Mouse (Mus musculus) gastrocnemius, adult 2 months (tissue): ENCODE measurements around the gene Rnf8. TPM values are rescaled to one million over a fixed set of nuclear protein-coding genes. Genes with fewer than 3 reads are reported as not detected.
"Not testable (repeated sequence)": the region's sequence is repeated elsewhere in the genome, so short reads cannot be mapped to it uniquely, and the experiment has no call there.

Experiments used
- DNase-seq: peaks from one replicate; pipeline ENCODE4 v3.0.0; 2022
- H3K27ac ChIP-seq: fragments of 200-600 bp; 2 replicates; pipeline ENCODE4 v1.8.1; 2022; ENCODE audit warnings: mild to moderate bottlenecking
- H3K4me3 ChIP-seq: fragments of 200-600 bp; 2 replicates; pipeline ENCODE4 v1.8.1; 2022; ENCODE audit warnings: mild to moderate bottlenecking, moderate library complexity
- CTCF ChIP-seq: fragments of 200-600 bp; IDR thresholded peaks from 2 replicates; pipeline ENCODE4 v1.8.1; 2022; ENCODE audit warnings: antibody characterized with exemption, mild to moderate bottlenecking, moderate library complexity
- intact Hi-C: fragments of 180-260 bp; cut with DNase I; formaldehyde crosslinking; loops from one replicate; pipeline ENCODE4 v1.15.1; 2025
- total RNA-seq, 2 experiments: library from RNA; stranded (reverse); gene quantifications; 2 replicates each; pipeline ENCODE4 v1.2.3; 2021

The Rnf8 gene
- total RNA-seq, 2 experiments from 2014 or later, result 20.1 to 22.3 TPM

- intact Hi-C loops, result no loop called here
- no peak overlapping the region for H3K27ac ChIP-seq
- TF ChIP-seq CTCF, result no peak
- no peak for DNase-seq
- H3K4me3 ChIP-seq, result no peak overlapping the region
Observed at GRCm38 (mm10) chr17:29596771-29597132, 17.8 kb upstream of the Rnf8 start.

- TF ChIP-seq CTCF, result no peak
- intact Hi-C loops, result no loop called here
- Histone ChIP-seq H3K27ac (no peak overlapping the region), H3K4me3 (no peak overlapping the region)
- DNase-seq, result no peak
Observed at GRCm38 (mm10) chr17:29599051-29599450, 15.5 kb upstream of the Rnf8 start.

- H3K4me3 ChIP-seq, result no peak overlapping the region
- no peak for TF ChIP-seq CTCF
- no peak for DNase-seq
- intact Hi-C loops, result no loop called here
- H3K27ac ChIP-seq, result no peak overlapping the region
Observed at GRCm38 (mm10) chr17:29599537-29599936, 15.1 kb upstream of the Rnf8 start.

DNA sequence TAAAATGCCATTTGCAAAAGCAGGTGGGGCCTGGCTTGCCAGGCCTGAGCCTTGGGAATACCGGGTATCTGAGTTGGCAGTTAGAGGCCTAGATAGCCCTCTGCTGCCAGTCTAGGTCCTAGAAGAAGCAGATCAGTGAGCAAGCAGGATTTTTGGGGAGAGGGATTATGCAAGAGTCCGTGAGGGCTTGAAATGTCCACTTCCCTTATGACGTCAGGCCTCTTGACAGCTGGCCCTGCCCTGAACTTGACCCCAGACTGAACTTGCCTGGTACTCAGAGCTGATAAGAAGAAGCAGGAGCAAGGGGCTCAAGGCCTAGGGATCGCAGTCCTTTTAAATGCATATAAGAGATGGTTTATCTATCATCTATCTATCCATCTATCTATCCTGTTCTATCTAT is 13.2 kb upstream of the Rnf8 start:
- H3K4me3 ChIP-seq, result no peak overlapping the region
- DNase-seq, result no peak
- intact Hi-C loops, result loop anchor here (5.0 to 10.0 kb wide), 2 partner anchors 173 to 281 kb away; no protein-coding TSS in a partner anchor
- H3K27ac ChIP-seq, result no peak overlapping the region
- no peak for TF ChIP-seq CTCF

DNA sequence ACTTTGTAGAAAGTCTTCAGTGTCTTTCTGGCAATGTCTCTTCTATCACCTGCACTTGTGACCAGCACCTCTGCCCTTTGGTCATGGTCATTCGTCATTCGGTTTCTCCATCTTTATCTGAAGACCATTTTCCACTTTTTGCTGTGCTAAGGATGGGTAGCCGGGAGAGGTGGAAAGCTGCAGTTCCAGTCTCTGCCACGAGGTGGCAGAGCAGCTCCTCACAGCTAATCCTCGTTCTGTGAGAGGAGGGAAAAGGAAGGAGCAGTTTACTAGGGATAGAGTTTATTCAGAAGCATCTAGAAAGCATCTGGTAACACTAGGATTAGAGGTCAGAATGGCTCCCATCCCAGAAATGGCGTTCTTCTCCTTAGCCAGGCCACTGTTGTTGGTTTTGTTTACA is 11.3 kb upstream of the Rnf8 start:
- peak; percentile 82 for DNase-seq
- no peak overlapping the region for H3K27ac ChIP-seq
- peak; percentile 100; the same call in 1 of the 2 replicates for TF ChIP-seq CTCF
- intact Hi-C loops, result loop anchor here (5.0 to 10.0 kb wide), 2 partner anchors 172 to 279 kb away; no protein-coding TSS in a partner anchor
- no peak overlapping the region for H3K4me3 ChIP-seq

DNA sequence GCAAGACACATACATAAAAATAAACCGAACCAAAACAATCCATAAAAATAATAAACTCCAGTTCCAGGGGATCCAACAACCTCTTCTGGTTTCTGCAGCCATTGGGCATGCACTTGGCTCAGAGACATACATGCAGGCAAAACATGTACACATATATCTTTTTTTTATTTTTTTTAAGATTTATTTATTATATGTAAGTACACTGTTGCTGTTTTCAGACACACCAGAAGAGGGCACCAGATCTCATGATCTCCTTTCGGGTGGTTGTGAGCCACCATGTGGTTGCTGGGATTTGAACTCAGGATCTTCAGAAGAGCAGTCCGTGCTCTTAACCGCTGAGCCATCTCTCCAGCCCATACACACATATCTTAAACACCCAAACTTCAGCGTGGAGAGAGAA is 1.1 kb upstream of the Rnf8 start:
- TF ChIP-seq CTCF, result peak; percentile 39; the same call in 1 of the 2 replicates

GRCm38 (mm10) chr17:29615024-29615551 is 498 bp downstream of the Rnf8 start:
- intact Hi-C loops, result no loop called here
- no peak for DNase-seq
- TF ChIP-seq CTCF, result no peak
- Histone ChIP-seq H3K4me3 (peak overlapping the region; percentile 93), H3K27ac (peak overlapping the region; percentile 97)

More for the DNA sequence above, 1.1 kb upstream of the Rnf8 start:
- H3K4me3 ChIP-seq, DNase-seq, H3K27ac ChIP-seq, intact Hi-C loops: not testable (repeated sequence)

DNA sequence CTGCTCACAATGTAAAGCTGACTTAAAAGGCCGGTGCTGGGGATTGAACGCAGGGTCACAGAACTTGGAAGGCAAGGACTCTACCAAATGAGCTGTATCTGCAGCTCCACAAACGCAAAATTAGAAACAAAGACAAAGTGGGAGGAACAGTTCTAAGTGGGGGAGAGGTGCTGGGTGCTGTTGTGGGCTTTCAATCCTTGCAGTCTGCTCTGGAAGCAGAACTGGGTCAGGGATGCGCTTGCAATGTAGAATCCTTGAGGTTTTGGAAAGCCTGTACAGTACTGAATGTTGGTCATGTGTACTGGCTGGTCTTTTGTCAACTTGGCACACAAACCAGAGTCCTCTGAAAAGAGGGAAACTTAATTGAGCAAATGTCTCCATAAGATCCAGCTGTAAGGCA is 1.0 kb downstream of the Rnf8 start:
- H3K27ac ChIP-seq, result peak overlapping the region; percentile 97
- H3K4me3 ChIP-seq, result peak overlapping the region; percentile 93
- intact Hi-C loops, result no loop called here
- TF ChIP-seq CTCF, result no peak
- no peak for DNase-seq

DNA sequence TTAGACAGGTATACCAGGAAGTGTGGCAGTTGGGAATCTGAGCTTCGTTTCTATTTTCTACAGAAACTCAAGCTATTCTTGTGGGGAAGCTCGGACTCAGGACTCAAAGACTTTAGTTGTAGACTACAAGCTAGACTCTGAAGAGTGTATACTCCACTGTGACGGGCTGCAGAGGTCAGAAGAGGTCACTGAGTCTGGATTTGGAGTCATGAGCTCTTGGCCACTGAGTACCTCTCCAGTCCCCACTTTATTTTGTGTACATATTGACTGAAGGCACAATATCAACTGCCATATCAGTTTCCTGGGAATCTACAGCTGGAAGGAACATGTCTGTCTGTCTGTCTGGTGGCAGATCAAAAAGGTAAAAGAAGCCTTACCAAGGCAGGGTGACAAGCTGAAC is 4.6 kb downstream of the Rnf8 start:
- H3K27ac ChIP-seq, result no peak overlapping the region
- no peak for DNase-seq
- intact Hi-C loops, result no loop called here
- H3K4me3 ChIP-seq, result no peak overlapping the region
- TF ChIP-seq CTCF, result no peak

DNA sequence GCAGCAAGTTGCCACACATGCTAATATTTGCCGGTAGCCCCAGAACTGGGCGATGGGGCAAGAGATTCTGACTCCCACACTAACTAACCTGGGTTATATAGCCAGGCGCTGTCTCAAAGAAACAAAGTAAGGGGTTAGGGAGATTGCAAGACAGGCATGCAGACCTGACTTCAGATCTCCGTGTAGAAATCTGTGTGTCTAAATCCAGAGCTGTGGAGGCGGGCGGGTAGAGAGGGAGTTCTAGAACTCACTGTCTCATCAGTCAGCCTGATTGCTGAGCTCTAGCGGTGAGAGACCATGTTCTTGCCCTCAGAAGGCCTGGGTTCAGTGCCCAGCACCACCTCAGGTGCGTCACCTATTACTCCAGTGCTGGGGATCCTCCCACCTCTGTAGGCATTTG is 8.9 kb downstream of the Rnf8 start:
- DNase-seq, result no peak
- TF ChIP-seq CTCF, result no peak
- H3K4me3 ChIP-seq, result no peak overlapping the region
- intact Hi-C loops, result no loop called here
- no peak overlapping the region for H3K27ac ChIP-seq

GRCm38 (mm10) chr17:29627285-29627684 is 12.7 kb downstream of the Rnf8 start:
- Histone ChIP-seq H3K27ac (peak overlapping the region; percentile 83), H3K4me3 (no peak overlapping the region)
- DNase-seq, result peak; percentile 87
- intact Hi-C loops, result no loop called here
- TF ChIP-seq CTCF, result no peak

- H3K4me3 ChIP-seq, result no peak overlapping the region
- intact Hi-C loops, result no loop called here
- DNase-seq, result peak; percentile 59
- peak overlapping the region; percentile 83 for H3K27ac ChIP-seq
- TF ChIP-seq CTCF, result no peak
Observed at GRCm38 (mm10) chr17:29628946-29629345, 14.4 kb downstream of the Rnf8 start.

DNA sequence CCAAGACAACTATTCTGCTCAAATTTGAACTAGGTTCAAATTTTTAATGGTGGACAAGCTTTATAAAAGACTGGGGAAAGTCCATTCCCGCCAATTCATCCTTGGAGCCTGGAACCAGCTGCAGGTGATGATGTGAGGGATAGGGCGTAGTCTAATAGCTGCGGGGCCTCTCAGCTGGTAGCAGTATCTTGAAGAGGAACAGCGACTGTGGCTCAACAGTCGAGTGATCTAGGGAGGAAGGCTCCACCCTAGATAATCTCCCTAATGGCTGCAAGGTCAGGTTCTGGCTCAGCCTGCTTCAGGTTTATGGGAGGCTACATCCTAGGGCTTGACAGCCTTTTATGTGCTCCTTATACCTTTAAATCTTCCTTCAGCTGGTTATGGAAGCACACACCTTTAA is 15.0 kb downstream of the Rnf8 start:
- no peak for DNase-seq
- Histone ChIP-seq H3K4me3 (no peak overlapping the region), H3K27ac (peak overlapping the region; percentile 83)
- TF ChIP-seq CTCF, result no peak
- intact Hi-C loops, result loop anchor here (10.0 kb wide), 1 partner anchor 255 kb away; no protein-coding TSS in a partner anchor

GRCm38 (mm10) chr17:29632312-29632711 is 17.7 kb downstream of the Rnf8 start:
- intact Hi-C loops, result loop anchor here (10.0 kb wide), 1 partner anchor 252 kb away; no protein-coding TSS in a partner anchor
- DNase-seq, result no peak
- no peak for TF ChIP-seq CTCF
- H3K4me3 ChIP-seq, result no peak overlapping the region
- no peak overlapping the region for H3K27ac ChIP-seq
